8 mouse cellular contexts compared by ENCODE assay signal in genomic region chr3:102723841-102724570, GRCm38 (mm10). TPM values are rescaled to one million over a fixed set of nuclear protein-coding genes. Genes with fewer than 3 reads are reported as not detected.
DNase-seq lines count a peak whose midpoint lies in the region; ATAC-seq and TF ChIP-seq lines count a peak whose summit lies in the region.

No protein-coding gene starts in this region.

- TF ChIP-seq EP300 in stomach, postnatal 0 days (optimal IDR thresholded peaks at IDR 0.05): no peak

- intact Hi-C loops in left cerebral cortex, postnatal 14 days (cut with DNase I): no loop called here

- H3K9me3 ChIP-seq in intestine, embryonic 14.5 days (ENCODE audit: control insufficient read depth, low read length): no peaks in the 10 kb centered on the region
- no peaks in the 10 kb centered on the region for H3K9me3 ChIP-seq in lung, embryonic 14.5 days (ENCODE audit: low read depth, low read length)
- no peaks in the 10 kb centered on the region for H3K9me3 ChIP-seq in stomach, postnatal 0 days (ENCODE audit: control insufficient read depth, low read length)

- no peak for ATAC-seq in intestine, embryonic 14.5 days (replicated peaks; ENCODE audit: low FRiP score, low TSS enrichment, low read depth)
- no peak for ATAC-seq in lung, embryonic 14.5 days (ENCODE audit: insufficient read depth)
- no peak for ATAC-seq in stomach, postnatal 0 days (ENCODE audit: low FRiP score, low TSS enrichment)

- no peak overlapping the region for H3K9ac ChIP-seq in intestine, embryonic 14.5 days (ENCODE audit: low read length)
- H3K9ac ChIP-seq in lung, embryonic 14.5 days: no peak overlapping the region
- H3K9ac ChIP-seq in stomach, postnatal 0 days (ENCODE audit: low read length): no peak overlapping the region

- H3K27ac ChIP-seq in intestine, embryonic 14.5 days (ENCODE audit: low read depth): no peak overlapping the region; the same call in 1 of the 2 replicates
- no peak overlapping the region for H3K27ac ChIP-seq in lung, embryonic 14.5 days (ENCODE audit: low read depth)
- 0 out of 2 replicates have a peak overlapping the region, but pooled peaks have one; percentile 18 for H3K27ac ChIP-seq in stomach, postnatal 0 days (replicated peaks)

- H3K36me3 ChIP-seq in intestine, embryonic 14.5 days (ENCODE audit: control insufficient read depth, insufficient read depth, low read length): no peaks in the 10 kb centered on the region
- H3K36me3 ChIP-seq in lung, embryonic 14.5 days (ENCODE audit: insufficient read depth): no peaks in the 10 kb centered on the region
- H3K36me3 ChIP-seq in stomach, postnatal 0 days (ENCODE audit: control insufficient read depth, insufficient read depth, low read length): no peaks in the 10 kb centered on the region

- H3K4me1 ChIP-seq in intestine, embryonic 14.5 days (replicated peaks; ENCODE audit: control insufficient read depth, insufficient read depth, low read length): no peaks in the 10 kb centered on the region; the same call in 1 of the 2 replicates
- 0 out of 2 replicates have a peak, but pooled peaks cover 3% of the 10 kb centered on the region for H3K4me1 ChIP-seq in lung, embryonic 14.5 days (ENCODE audit: insufficient read depth)
- H3K4me1 ChIP-seq in stomach, postnatal 0 days (replicated peaks; ENCODE audit: control insufficient read depth, insufficient read depth): peaks cover 5% of the 10 kb centered on the region; the same call in 1 of the 2 replicates

- WGBS in intestine, embryonic 14.5 days: 49% methylated on average over 6 of the region's 6 CpGs
- WGBS in lung, embryonic 14.5 days: 44% methylated on average over 6 of the region's 6 CpGs
- 36% methylated on average over 6 of the region's 6 CpGs for WGBS in stomach, postnatal 0 days

- no peak for TF ChIP-seq CTCF in lung, embryonic 14.5 days (IDR thresholded peaks at IDR 0.05; ENCODE audit: low read depth)
- TF ChIP-seq CTCF in stomach, postnatal 0 days (IDR thresholded peaks at IDR 0.05; ENCODE audit: low read depth): no peak

- DNase-seq in thymus, postnatal 0 days (ENCODE audit: low spot score): peak; percentile 42
- no peak for DNase-seq in thymus, postnatal 36 days
- DNase-seq in gastrocnemius, adult 8-10 months (ENCODE audit: low spot score in 2 of 2): peak; percentile 22 to 49
- no peak for DNase-seq in intestine, embryonic 14.5 days (ENCODE audit: low spot score)
- DNase-seq in lung, embryonic 14.5 days: peak; percentile 49
- DNase-seq in stomach, postnatal 0 days (ENCODE audit: low spot score): peak; percentile 56
- no peak for DNase-seq in cerebellum, adult 9-11 months
- no peak for DNase-seq in left cerebral cortex, postnatal 14 days (ENCODE audit: low spot score in 2 of 2)

- no peak overlapping the region for H3K4me3 ChIP-seq in intestine, embryonic 14.5 days (ENCODE audit: low read depth, low read length)
- no peak overlapping the region for H3K4me3 ChIP-seq in lung, embryonic 14.5 days (ENCODE audit: low read depth, low read length)
- H3K4me3 ChIP-seq in stomach, postnatal 0 days (ENCODE audit: low read depth, low read length): no peak overlapping the region

- no peaks in the 10 kb centered on the region for H3K27me3 ChIP-seq in intestine, embryonic 14.5 days (replicated peaks; ENCODE audit: control insufficient read depth, insufficient read depth, low read length)
- no peaks in the 10 kb centered on the region for H3K27me3 ChIP-seq in lung, embryonic 14.5 days (ENCODE audit: insufficient read depth, low read length)
- H3K27me3 ChIP-seq in stomach, postnatal 0 days (ENCODE audit: control insufficient read depth, insufficient read depth, low read length): no peaks in the 10 kb centered on the region

- peak overlapping the region; percentile 0; the same call in 1 of the 2 replicates for H3K4me2 ChIP-seq in intestine, embryonic 14.5 days (ENCODE audit: low read length)
- H3K4me2 ChIP-seq in lung, embryonic 14.5 days: peak overlapping the region; percentile 48
- peak overlapping the region; percentile 9 for H3K4me2 ChIP-seq in stomach, postnatal 0 days (replicated peaks; ENCODE audit: low read depth)

RNA-seq across cellular contexts. Expression of gene Tspan2, which starts 10.3 kb away (rescaled TPM):
- polyA plus RNA-seq in thymus, postnatal 0 days (2015; fragmentation: Nextera tagmentation; extraction: Ambion mirVana): 11.3 and 12.4 TPM in 2 replicates
- total RNA-seq in gastrocnemius, adult 8-10 months (2022): 1 to 10 TPM; 3.0 to 4.0 (median 3.3) TPM
- polyA plus RNA-seq in intestine, embryonic 14.5 days (2014; fragmentation: Nextera tagmentation; extraction: Ambion mirVana): 24.1 and 25.1 TPM in 2 replicates
- polyA plus RNA-seq in lung, embryonic 14.5 days (2014; fragmentation: Nextera tagmentation; extraction: Ambion mirVana): 14.5 and 16.2 TPM in 2 replicates
- polyA plus RNA-seq in stomach, postnatal 0 days (2015; fragmentation: Nextera tagmentation; extraction: Ambion mirVana): 20.7 and 21.3 TPM in 2 replicates
- total RNA-seq in left cerebral cortex, postnatal 14 days (2021): 10 to 100 TPM; 58.0 to 82.8 TPM

RNA-seq across cellular contexts. Expression of gene Tshb, which starts 58.5 kb away (rescaled TPM):
- 0.46 and 0.55 TPM in 2 replicates for polyA plus RNA-seq in thymus, postnatal 0 days (2015; fragmentation: Nextera tagmentation; extraction: Ambion mirVana)
- not detected for total RNA-seq in gastrocnemius, adult 8-10 months (2022)
- polyA plus RNA-seq in intestine, embryonic 14.5 days (2014; fragmentation: Nextera tagmentation; extraction: Ambion mirVana): 0.16 and 0.19 TPM in 2 replicates
- 0.15 and 0.58 TPM in 2 replicates for polyA plus RNA-seq in lung, embryonic 14.5 days (2014; fragmentation: Nextera tagmentation; extraction: Ambion mirVana)
- 0.15 and 0.30 TPM in 2 replicates for polyA plus RNA-seq in stomach, postnatal 0 days (2015; fragmentation: Nextera tagmentation; extraction: Ambion mirVana)
- total RNA-seq in left cerebral cortex, postnatal 14 days (2021): not detected

Comparison
In these comparisons a context has a peak if more than half of its experiments do, and no peak if none do; other contexts are left out.
1. DNase-seq: peak in thymus, postnatal 0 days (single experiment), gastrocnemius, adult 8-10 months (2 of 2), lung, embryonic 14.5 days (single experiment) and stomach, postnatal 0 days (single experiment); none in thymus, postnatal 36 days (0 of 2), intestine, embryonic 14.5 days (single experiment), cerebellum, adult 9-11 months (single experiment) and left cerebral cortex, postnatal 14 days (0 of 2).
2. Peak in every context shown above with its lines, with median percentiles within 50 percentile points of each other: H3K4me2 ChIP-seq.